Mouse (Mus musculus): ENCODE data around the gene Gm8127.
"Not testable (repeated sequence)": the region's sequence is repeated elsewhere in the genome, so short reads cannot be mapped to it uniquely, and the experiment has no call there.

GRCm38 (mm10) chr14:43269211-43269610, 24.4 kb downstream of the Gm8127 start:
- TF ChIP-seq POLR2A (IDR thresholded peaks at IDR 0.05; ENCODE audit: low read depth, low read length); CTCF (conservative IDR thresholded peaks at IDR 0.05; ENCODE audit: insufficient read depth, insufficient read length, low read depth, low read length): not testable (repeated sequence)
